ENCODE assay signal across 10 mouse cellular contexts in genomic region chr14:48303235-48303634, GRCm38 (mm10).
DNase-seq lines count a peak whose midpoint lies in the region; ATAC-seq and TF ChIP-seq lines count a peak whose summit lies in the region.
"Had no signal": no experiment of that assay in that cellular context is flagged by ENCODE, and none has a peak within 500 bp of the region (broad histone marks: within the 10 kb centered on the region; RNA-seq: fewer than 3 reads in every experiment).

No protein-coding gene starts in this region.

- 0 out of 2 replicates have a peak overlapping the region, but pooled peaks have one; percentile 10 for H3K27ac ChIP-seq in forebrain, postnatal 0 days (ENCODE audit: low read depth, low read length)

- no peak overlapping the region for H3K9ac ChIP-seq in forebrain, postnatal 0 days

- 45% methylated on average over 6 of the region's 6 CpGs for WGBS in forebrain, postnatal 0 days

- no peaks in the 10 kb centered on the region for H3K4me1 ChIP-seq in forebrain, postnatal 0 days (ENCODE audit: insufficient read depth)

- no peak overlapping the region for H3K4me3 ChIP-seq in forebrain, postnatal 0 days (ENCODE audit: low read depth, low read length)
- H3K4me3 ChIP-seq: myocyte had no signal

- no peaks in the 10 kb centered on the region for H3K9me3 ChIP-seq in forebrain, postnatal 0 days (ENCODE audit: low read length)

- peak; percentile 23 for DNase-seq in kidney, adult 9 months
- DNase-seq in kidney, postnatal 14 days: no peak
- peak; percentile 75 for DNase-seq in brain, adult 2 months (ENCODE audit: low read depth, low spot score)
- DNase-seq in forebrain, postnatal 0 days: peak; percentile 71
- peak; percentile 45 for DNase-seq in layer of hippocampus, adult 9-11 months
- no peak for DNase-seq in spleen, postnatal 14 days (ENCODE audit: low spot score in 2 of 2)
- no peak for DNase-seq in cerebellum, postnatal 36 days

- no peak for TF ChIP-seq CTCF in forebrain, postnatal 0 days (IDR thresholded peaks at IDR 0.05; ENCODE audit: low read depth)

- no peak overlapping the region for H3K4me2 ChIP-seq in forebrain, postnatal 0 days (ENCODE audit: low read depth)
- H3K4me2 ChIP-seq: liver, embryonic 11.5 days had no signal

- ATAC-seq in forebrain, postnatal 0 days: peak; percentile 92
- no peak for ATAC-seq in CD4-positive, CD25-positive, alpha-beta regulatory T cell, adult 4 months

- no peaks in the 10 kb centered on the region for H3K27me3 ChIP-seq in forebrain, postnatal 0 days (ENCODE audit: insufficient read depth, low read length)

- no peaks in the 10 kb centered on the region for H3K36me3 ChIP-seq in forebrain, postnatal 0 days (ENCODE audit: insufficient read depth)

Comparison
In these comparisons a context has a peak if more than half of its experiments do, and no peak if none do; other contexts are left out.
1. DNase-seq: peak in kidney, adult 9 months (single experiment), brain, adult 2 months (single experiment), forebrain, postnatal 0 days (single experiment) and layer of hippocampus, adult 9-11 months (single experiment); none in kidney, postnatal 14 days (single experiment), spleen, postnatal 14 days (0 of 2) and cerebellum, postnatal 36 days (0 of 2).